Mouse (Mus musculus) embryonic facial prominence, embryonic 12.5 days (tissue): ENCODE measurements at regions not wholly inside any gene's neighbourhood (a gene's known extent, or its start where the extent isn't known, plus 50 kb on each side); places are given as distances from the start of the nearest gene placed in this dataset.

Experiments used
- ATAC-seq: fragments of 200-750 bp; cut with Nextera tagmentation; 2 replicates; pipeline ENCODE4 v1.8.0; 2017; ENCODE audit not compliant: insufficient number of reproducible peaks, insufficient read depth, low FRiP score, low TSS enrichment
- H3K27ac ChIP-seq: fragments of 300-500 bp; sonication (generic); 2 replicates; pipeline ENCODE4 v1.5.1; 2016; ENCODE audit warnings: mild to moderate bottlenecking
- H3K27me3 ChIP-seq: fragments of 300-500 bp; sonication (generic); 2 replicates; pipeline ENCODE4 v1.6.1; 2016; ENCODE audit warnings: mild to moderate bottlenecking, moderate library complexity
- H3K36me3 ChIP-seq: fragments of 300-500 bp; sonication (generic); 2 replicates; pipeline ENCODE4 v1.6.1; 2016; ENCODE audit warnings: mild to moderate bottlenecking
- H3K4me1 ChIP-seq: fragments of 300-500 bp; sonication (generic); 2 replicates; pipeline ENCODE4 v1.6.1; 2016
- H3K4me2 ChIP-seq: fragments of 300-500 bp; sonication (generic); replicated peaks from 2 replicates; pipeline ENCODE4 v1.6.1; 2016; ENCODE audit warnings: mild to moderate bottlenecking, moderate library complexity
- H3K4me3 ChIP-seq: fragments of 300-500 bp; sonication (generic); 2 replicates; pipeline ENCODE4 v1.5.1; 2016; ENCODE audit warnings: mild to moderate bottlenecking
- H3K9ac ChIP-seq: fragments of 300-500 bp; sonication (generic); 2 replicates; pipeline ENCODE4 v1.6.1; 2016; ENCODE audit warnings: mild to moderate bottlenecking, moderate library complexity
- H3K9me3 ChIP-seq: fragments of 300-500 bp; sonication (generic); 2 replicates; pipeline ENCODE4 v1.6.1; 2016; ENCODE audit warnings: mild to moderate bottlenecking, moderate library complexity
- WGBS: fragments of 180-500 bp; shearing (Covaris S2); methylation state at CpG from one replicate; pipeline ENCODE4 v1.1.7; 2016; 5-methylcytosine and 5-hydroxymethylcytosine counted together

- H3K4me2 ChIP-seq, result no peak overlapping the region
- 71% methylated on average over 6 of the region's 6 CpGs for WGBS
- no peak for ATAC-seq
- H3K27ac ChIP-seq, result no peak overlapping the region
- H3K9me3 ChIP-seq, result no peaks in the 10 kb centered on the region
- H3K9ac ChIP-seq, result no peak overlapping the region
- H3K27me3 ChIP-seq, result no peaks in the 10 kb centered on the region
- H3K36me3 ChIP-seq, result no peaks in the 10 kb centered on the region
- no peaks in the 10 kb centered on the region for H3K4me1 ChIP-seq
- no peak overlapping the region for H3K4me3 ChIP-seq
These were observed 308.5 kb upstream of the Smarca2 start for GRCm38 (mm10) chr19:26296360-26296759.

- H3K9me3 ChIP-seq, result no peaks in the 10 kb centered on the region
- H3K36me3 ChIP-seq, result no peaks in the 10 kb centered on the region
- WGBS, result 91% methylated on average over 1 of the region's 1 CpGs
- H3K4me3 ChIP-seq, result no peak overlapping the region
- H3K4me1 ChIP-seq, result no peaks in the 10 kb centered on the region
- H3K9ac ChIP-seq, result no peak overlapping the region
- no peak for ATAC-seq
- H3K27me3 ChIP-seq, result no peaks in the 10 kb centered on the region
- no peak overlapping the region for H3K4me2 ChIP-seq
- H3K27ac ChIP-seq, result no peak overlapping the region
These were observed 296.2 kb upstream of the Smarca2 start for GRCm38 (mm10) chr19:26308477-26309135.

DNA sequence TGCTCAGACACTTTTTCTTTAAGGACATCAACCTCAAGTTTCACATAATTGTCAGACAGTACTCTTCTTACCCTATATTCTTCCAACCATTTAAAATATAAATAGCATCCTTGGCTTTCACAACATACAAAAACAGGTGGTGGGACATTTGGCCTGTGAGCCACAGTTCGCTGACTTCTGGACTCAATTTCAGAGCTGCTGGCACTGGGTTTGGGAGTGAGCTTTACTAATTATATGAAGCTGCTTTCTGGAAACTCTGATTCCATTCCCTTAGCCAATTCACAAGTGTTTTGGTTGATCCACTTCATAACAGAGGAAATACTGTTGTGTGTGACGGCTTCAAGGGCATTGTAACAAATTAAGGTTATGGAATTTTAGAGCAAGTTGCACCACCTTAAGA is 285.9 kb upstream of the Smarca2 start:
- H3K4me2 ChIP-seq, result no peak overlapping the region
- no peak overlapping the region for H3K4me3 ChIP-seq
- no peaks in the 10 kb centered on the region for H3K27me3 ChIP-seq
- no peaks in the 10 kb centered on the region for H3K9me3 ChIP-seq
- H3K9ac ChIP-seq, result no peak overlapping the region
- H3K27ac ChIP-seq, result no peak overlapping the region
- 75% methylated on average over 2 of the region's 2 CpGs for WGBS
- ATAC-seq, result no peak
- no peaks in the 10 kb centered on the region for H3K4me1 ChIP-seq
- H3K36me3 ChIP-seq, result no peaks in the 10 kb centered on the region

GRCm38 (mm10) chr19:26323682-26324081 is 281.2 kb upstream of the Smarca2 start:
- no peak overlapping the region for H3K4me3 ChIP-seq
- H3K4me1 ChIP-seq, result no peaks in the 10 kb centered on the region
- no peaks in the 10 kb centered on the region for H3K36me3 ChIP-seq
- H3K27ac ChIP-seq, result no peak overlapping the region
- WGBS, result 81% methylated on average over 5 of the region's 5 CpGs
- no peak overlapping the region for H3K4me2 ChIP-seq
- H3K27me3 ChIP-seq, result no peaks in the 10 kb centered on the region
- no peaks in the 10 kb centered on the region for H3K9me3 ChIP-seq
- no peak overlapping the region for H3K9ac ChIP-seq
- no peak for ATAC-seq

DNA sequence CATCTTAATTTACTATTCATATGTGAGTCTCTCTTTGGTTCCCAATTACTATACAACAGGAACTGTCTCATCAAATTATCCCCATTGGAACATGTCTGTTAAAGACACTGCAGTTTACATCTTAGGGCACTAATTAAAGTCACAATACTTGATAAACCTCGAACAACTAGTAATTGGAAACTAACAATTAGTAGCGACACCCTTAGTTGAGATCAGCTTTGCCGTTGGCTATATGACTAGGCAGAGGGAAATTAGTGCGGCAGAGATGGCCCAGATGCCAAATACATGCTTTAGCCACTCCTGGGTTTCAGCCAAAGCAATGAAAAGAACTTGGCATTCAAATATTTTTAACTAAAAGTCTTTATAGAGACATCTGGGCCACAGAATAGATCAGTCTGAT is 265.7 kb upstream of the Smarca2 start:
- no peak overlapping the region for H3K27ac ChIP-seq
- no peaks in the 10 kb centered on the region for H3K9me3 ChIP-seq
- H3K36me3 ChIP-seq, result no peaks in the 10 kb centered on the region
- H3K27me3 ChIP-seq, result no peaks in the 10 kb centered on the region
- ATAC-seq, result no peak
- WGBS, result 79% methylated on average over 4 of the region's 4 CpGs
- H3K4me2 ChIP-seq, result no peak overlapping the region
- no peak overlapping the region for H3K4me3 ChIP-seq
- H3K4me1 ChIP-seq, result no peaks in the 10 kb centered on the region
- H3K9ac ChIP-seq, result no peak overlapping the region

DNA sequence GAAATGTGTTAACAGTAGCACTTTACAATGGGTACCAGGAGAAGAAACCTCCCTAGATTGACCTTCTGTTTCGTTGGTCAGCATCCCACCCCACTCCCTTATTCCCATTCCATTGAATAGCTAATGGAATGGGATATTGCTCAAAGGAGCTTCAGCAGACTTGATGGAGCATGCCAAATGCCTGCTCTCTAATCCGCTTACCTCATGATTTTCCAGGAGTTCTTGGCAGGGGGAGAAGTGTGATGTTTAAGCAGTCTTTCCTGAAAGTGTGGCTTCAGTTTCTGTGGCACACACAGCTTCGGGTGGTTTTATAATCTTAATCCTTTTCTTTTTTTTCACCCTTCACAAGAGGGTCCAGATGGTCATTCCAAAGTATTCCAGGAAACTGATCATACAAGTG is 264.7 kb upstream of the Smarca2 start:
- Histone ChIP-seq H3K4me2 (no peak overlapping the region), H3K36me3 (no peaks in the 10 kb centered on the region), H3K9me3 (no peaks in the 10 kb centered on the region), H3K9ac (no peak overlapping the region), H3K4me1 (no peaks in the 10 kb centered on the region), H3K27me3 (no peaks in the 10 kb centered on the region), H3K27ac (no peak overlapping the region), H3K4me3 (no peak overlapping the region)
- 52% methylated on average over 3 of the region's 3 CpGs for WGBS
- ATAC-seq, result no peak

- no peaks in the 10 kb centered on the region for H3K9me3 ChIP-seq
- 90% methylated on average over 7 of the region's 7 CpGs for WGBS
- H3K27ac ChIP-seq, result no peak overlapping the region
- no peak overlapping the region for H3K9ac ChIP-seq
- no peaks in the 10 kb centered on the region for H3K4me1 ChIP-seq
- no peak overlapping the region for H3K4me3 ChIP-seq
- no peaks in the 10 kb centered on the region for H3K36me3 ChIP-seq
- no peak for ATAC-seq
- H3K27me3 ChIP-seq, result no peaks in the 10 kb centered on the region
- H3K4me2 ChIP-seq, result no peak overlapping the region
These were observed 249.8 kb upstream of the Smarca2 start for GRCm38 (mm10) chr19:26355054-26355453.

DNA sequence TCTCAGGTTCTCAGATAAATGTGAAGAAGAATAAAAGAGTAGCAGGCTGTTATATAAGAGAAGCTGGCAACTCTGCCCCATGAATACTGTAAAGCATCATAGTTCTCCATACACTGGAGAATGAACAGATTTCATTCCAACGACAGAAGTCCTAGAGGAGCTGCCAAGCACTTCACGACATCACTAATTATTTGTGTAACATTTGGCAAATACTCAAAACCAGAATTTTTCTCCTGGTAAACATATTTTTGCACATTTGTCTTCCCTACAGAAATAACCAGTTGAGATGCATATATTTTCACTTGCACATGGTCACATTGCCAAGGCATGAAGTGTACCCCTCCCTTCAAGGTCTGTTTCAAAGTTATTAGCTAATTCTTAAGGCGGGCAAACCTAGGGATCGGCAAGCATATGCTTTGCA is 220.9 kb upstream of the Smarca2 start:
- no peaks in the 10 kb centered on the region for H3K4me1 ChIP-seq
- no peak overlapping the region for H3K9ac ChIP-seq
- H3K27me3 ChIP-seq, result no peaks in the 10 kb centered on the region
- H3K4me3 ChIP-seq, result no peak overlapping the region
- H3K4me2 ChIP-seq, result no peak overlapping the region
- no peaks in the 10 kb centered on the region for H3K9me3 ChIP-seq
- no peak overlapping the region for H3K27ac ChIP-seq
- H3K36me3 ChIP-seq, result no peaks in the 10 kb centered on the region
- ATAC-seq, result no peak
- 85% methylated on average over 4 of the region's 4 CpGs for WGBS

DNA sequence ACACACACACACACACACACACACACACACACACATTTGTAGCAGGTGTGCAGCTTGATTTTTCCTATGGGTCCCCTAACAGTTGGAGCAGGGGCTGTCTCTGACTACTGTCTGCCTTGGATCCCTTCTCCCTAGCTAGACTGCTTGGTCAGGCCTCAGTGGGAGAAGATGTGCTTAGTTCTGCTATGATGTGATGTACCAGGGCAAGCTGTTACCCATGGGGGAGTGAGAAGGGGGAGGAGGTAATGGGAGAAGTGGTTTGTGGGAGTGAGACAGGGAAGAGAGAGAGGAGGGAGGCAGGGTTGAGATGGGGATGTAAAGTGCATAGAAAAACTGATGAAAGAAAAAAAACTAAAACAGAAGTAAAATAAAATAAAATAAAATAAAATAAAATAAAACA is 218.8 kb upstream of the Smarca2 start:
- H3K9ac ChIP-seq, result no peak overlapping the region
- H3K27me3 ChIP-seq, result no peaks in the 10 kb centered on the region

DNA sequence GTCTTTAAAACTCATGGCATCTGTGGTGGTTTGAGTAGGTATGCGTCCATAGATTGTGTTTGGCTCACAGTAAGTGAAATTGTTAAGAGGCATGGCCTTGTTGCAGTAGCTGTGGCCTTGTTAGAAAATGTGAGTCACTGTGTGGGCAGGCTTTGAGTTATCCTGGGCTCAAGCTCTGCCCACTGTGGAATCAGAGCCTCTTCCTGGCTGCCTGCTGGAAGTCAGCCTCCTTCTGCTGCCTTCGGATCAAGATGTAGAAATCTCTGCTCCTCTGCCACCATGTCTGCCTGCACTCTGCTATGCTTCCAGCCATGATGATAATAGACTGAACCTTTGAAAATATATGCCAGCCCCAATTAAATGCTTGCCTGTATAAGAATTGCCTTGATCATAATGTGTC is 192.2 kb upstream of the Smarca2 start:
- Histone ChIP-seq H3K9ac (no peak overlapping the region), H3K9me3 (no peaks in the 10 kb centered on the region), H3K27me3 (no peaks in the 10 kb centered on the region), H3K27ac (no peak overlapping the region), H3K4me2 (no peak overlapping the region), H3K4me3 (no peak overlapping the region), H3K36me3 (no peaks in the 10 kb centered on the region), H3K4me1 (no peaks in the 10 kb centered on the region)
- ATAC-seq, result no peak
- 73% methylated on average over 2 of the region's 2 CpGs for WGBS

More for the DNA sequence above, 218.8 kb upstream of the Smarca2 start:
- no peak overlapping the region for H3K4me3 ChIP-seq
- H3K27ac ChIP-seq, result no peak overlapping the region
- ATAC-seq, result no peak
- H3K36me3 ChIP-seq, result no peaks in the 10 kb centered on the region
- no peaks in the 10 kb centered on the region for H3K9me3 ChIP-seq
- H3K4me1 ChIP-seq, result no peaks in the 10 kb centered on the region
- H3K4me2 ChIP-seq, result no peak overlapping the region

DNA sequence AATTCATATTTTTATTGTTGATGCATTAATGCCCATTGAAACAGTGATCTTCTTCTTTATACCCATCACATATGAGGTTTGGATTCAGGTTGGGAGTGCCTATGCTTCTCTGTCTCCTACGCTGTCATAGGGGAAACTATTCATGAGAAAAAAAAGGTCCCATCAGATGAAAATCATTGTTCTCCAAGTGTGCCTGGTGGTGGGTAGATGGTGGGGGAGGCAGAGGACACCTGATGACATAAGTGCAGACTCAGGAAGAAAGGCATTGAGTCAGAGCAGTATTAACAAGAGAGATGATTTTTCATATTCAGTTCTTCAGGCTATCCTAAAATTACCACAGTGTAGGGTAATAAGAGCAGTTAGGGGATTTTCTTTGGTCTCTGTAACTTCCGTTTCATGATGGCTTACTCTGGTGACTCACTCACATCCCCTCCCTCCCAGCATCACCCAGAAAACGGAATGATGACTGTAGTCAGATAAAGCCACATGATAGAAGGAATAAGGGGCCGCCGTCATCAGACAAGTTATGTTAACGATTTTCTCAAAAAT is 190.3 kb upstream of the Smarca2 start:
- Histone ChIP-seq H3K9ac (no peak overlapping the region), H3K27ac (no peak overlapping the region), H3K27me3 (no peaks in the 10 kb centered on the region), H3K4me3 (no peak overlapping the region), H3K36me3 (no peaks in the 10 kb centered on the region), H3K4me2 (no peak overlapping the region), H3K4me1 (no peaks in the 10 kb centered on the region), H3K9me3 (no peaks in the 10 kb centered on the region)
- WGBS, result 85% methylated on average over 6 of the region's 6 CpGs
- ATAC-seq, result no peak

DNA sequence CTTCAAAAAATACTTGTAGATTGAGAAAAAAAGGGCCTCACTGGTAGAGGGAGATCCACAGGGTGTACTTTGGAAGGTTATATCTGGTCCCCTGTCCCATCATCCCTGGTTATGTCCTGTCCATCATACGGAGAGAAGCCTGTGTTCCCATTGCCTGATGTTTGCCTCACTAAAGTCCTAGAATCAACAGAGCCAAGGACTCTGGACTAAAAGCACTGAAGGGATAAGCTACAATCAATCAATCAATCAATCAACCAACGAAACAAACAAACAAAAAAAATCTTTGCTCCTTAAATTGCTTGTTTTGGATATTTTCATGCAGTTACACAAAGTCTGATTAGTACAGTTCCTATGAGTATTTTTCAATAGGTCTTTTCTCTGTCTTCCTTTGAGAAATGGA is 185.1 kb upstream of the Smarca2 start:
- no peak overlapping the region for H3K9ac ChIP-seq
- no peak overlapping the region for H3K4me3 ChIP-seq
- WGBS, result 81% methylated on average over 2 of the region's 2 CpGs
- no peak overlapping the region for H3K4me2 ChIP-seq
- H3K36me3 ChIP-seq, result no peaks in the 10 kb centered on the region
- ATAC-seq, result no peak
- H3K9me3 ChIP-seq, result no peaks in the 10 kb centered on the region
- no peaks in the 10 kb centered on the region for H3K4me1 ChIP-seq
- no peaks in the 10 kb centered on the region for H3K27me3 ChIP-seq
- no peak overlapping the region for H3K27ac ChIP-seq
